Mouse (Mus musculus) midbrain, postnatal 0 days (tissue): ENCODE results near the gene Gpr174. TPM values are rescaled to one million over a fixed set of nuclear protein-coding genes. Genes with fewer than 3 reads are reported as not detected.
"Not testable (repeated sequence)": the region's sequence is repeated elsewhere in the genome, so short reads cannot be mapped to it uniquely, and the experiment has no call there.

ENCODE experiments used
- ATAC-seq: fragments of 200-750 bp; cut with Nextera tagmentation; 2 replicates; pipeline ENCODE4 v1.8.0; 2017; ENCODE audit warnings: moderate number of reproducible peaks, mild to moderate bottlenecking, moderate TSS enrichment, moderate library complexity; ENCODE audit not compliant: low FRiP score
- DNase-seq: peaks from one replicate; pipeline ENCODE4 v3.0.0-alpha.2; 2015; ENCODE audit warnings: low spot score
- H3K27ac ChIP-seq: fragments of 300-500 bp; sonication (generic); 2 replicates; pipeline ENCODE4 v1.5.1; 2014; ENCODE audit warnings: low read depth, mild to moderate bottlenecking, low read length, mixed read lengths
- H3K27me3 ChIP-seq: fragments of 300-500 bp; sonication (generic); 2 replicates; pipeline ENCODE4 v1.6.1; 2014; ENCODE audit warnings: low read length, control low read depth, mixed read lengths; ENCODE audit not compliant: insufficient read depth
- H3K36me3 ChIP-seq: fragments of 300-500 bp; sonication (generic); 2 replicates; pipeline ENCODE4 v1.6.1; 2014; ENCODE audit warnings: low read length, control low read depth, mixed read lengths; ENCODE audit not compliant: insufficient read depth
- H3K4me1 ChIP-seq: fragments of 300-500 bp; sonication (generic); 2 replicates; pipeline ENCODE4 v1.6.1; 2014; ENCODE audit warnings: mild to moderate bottlenecking, control low read depth, antibody characterized with exemption, low read length, mixed read lengths; ENCODE audit not compliant: insufficient read depth
- H3K4me2 ChIP-seq: fragments of 300-500 bp; sonication (generic); 2 replicates; pipeline ENCODE4 v1.6.1; 2014; ENCODE audit warnings: low read depth, mild to moderate bottlenecking, low read length, mixed read lengths; ENCODE audit not compliant: poor library complexity, severe bottlenecking
- H3K4me3 ChIP-seq: fragments of 300-500 bp; sonication (generic); 2 replicates; pipeline ENCODE4 v1.5.1; 2014; ENCODE audit warnings: low read depth, mild to moderate bottlenecking, low read length, moderate library complexity
- H3K9ac ChIP-seq: fragments of 300-500 bp; sonication (generic); replicated peaks from 2 replicates; pipeline ENCODE4 v1.6.1; 2014; ENCODE audit warnings: mild to moderate bottlenecking, low read length, moderate library complexity, mixed read lengths; ENCODE audit not compliant: poor library complexity, severe bottlenecking
- H3K9me3 ChIP-seq: fragments of 300-500 bp; sonication (generic); 2 replicates; pipeline ENCODE4 v1.6.1; 2016; ENCODE audit warnings: low read length, control low read depth
- CTCF ChIP-seq: IDR thresholded peaks from 2 replicates; pipeline ENCODE4 v1.5.1; 2016; ENCODE audit warnings: antibody characterized with exemption, mild to moderate bottlenecking
- WGBS: fragments of 180-500 bp; shearing (Covaris S2); extraction: QIAGEN DNeasy Blood & Tissue Kit; methylation state at CpG from one replicate; pipeline ENCODE4 v1.1.7; 2014; 5-methylcytosine and 5-hydroxymethylcytosine counted together
- polyA plus RNA-seq: library from polyadenylated mRNA; unstranded; fragments of >200 nt; fragmentation: Nextera tagmentation; extraction: Ambion mirVana; gene quantifications from 2 replicates; pipeline ENCODE4 v1.2.1, GENCODE M21; 2015
- total RNA-seq: library from RNA; depleted of rRNA; stranded (reverse); fragments of >200 nt; gene quantifications from 2 replicates; pipeline ENCODE4 v1.2.3, GENCODE M21; 2014

Gene Gpr174
- total and polyA plus RNA-seq, 2 experiments from 2014 or later = 0.05 TPM; not detected in 1

GRCm38 (mm10) chrX:107250390-107250789, 5.3 kb upstream of the Gpr174 start:
- Histone ChIP-seq H3K27me3 (no peaks in the 10 kb centered on the region), H3K36me3 (no peaks in the 10 kb centered on the region), H3K9me3 (no peaks in the 10 kb centered on the region), H3K4me1 (no peaks in the 10 kb centered on the region), H3K9ac (no peak overlapping the region), H3K4me3 (no peak overlapping the region), H3K4me2 (no peak overlapping the region), H3K27ac (no peak overlapping the region)
- no peak for TF ChIP-seq CTCF
- ATAC-seq (no peak), DNase-seq (no peak)
- 86% methylated on average over 2 of the region's 2 CpGs for WGBS

- 34% methylated on average over 1 of the region's 1 CpGs for WGBS
- Histone ChIP-seq H3K36me3 (no peaks in the 10 kb centered on the region), H3K4me2 (no peak overlapping the region), H3K27me3 (no peaks in the 10 kb centered on the region), H3K4me1 (no peaks in the 10 kb centered on the region), H3K4me3 (no peak overlapping the region), H3K27ac (no peak overlapping the region), H3K9me3 (no peaks in the 10 kb centered on the region), H3K9ac (no peak overlapping the region)
- TF ChIP-seq CTCF = no peak
- ATAC-seq = no peak
- no peak for DNase-seq
Observed at GRCm38 (mm10) chrX:107264619-107265018, 8.9 kb downstream of the Gpr174 start.

- H3K9ac ChIP-seq = no peak overlapping the region
Observed at GRCm38 (mm10) chrX:107277606-107278005, 21.9 kb downstream of the Gpr174 start.

GRCm38 (mm10) chrX:107284211-107284610, 28.5 kb downstream of the Gpr174 start:
- no peak for TF ChIP-seq CTCF
- Histone ChIP-seq H3K4me3 (no peak overlapping the region), H3K4me1 (no peaks in the 10 kb centered on the region), H3K27me3 (no peaks in the 10 kb centered on the region), H3K9me3 (no peaks in the 10 kb centered on the region), H3K4me2 (no peak overlapping the region), H3K36me3 (no peaks in the 10 kb centered on the region), H3K27ac (no peak overlapping the region), H3K9ac (no peak overlapping the region)
- DNase-seq (no peak), ATAC-seq (no peak)
- 80% methylated on average over 4 of the region's 4 CpGs for WGBS

More at GRCm38 (mm10) chrX:107277606-107278005, 21.9 kb downstream of the Gpr174 start:
- Histone ChIP-seq H3K4me3 (no peak overlapping the region), H3K4me2 (no peak overlapping the region), H3K27me3 (no peaks in the 10 kb centered on the region), H3K36me3 (no peaks in the 10 kb centered on the region), H3K9me3 (no peaks in the 10 kb centered on the region), H3K4me1 (no peaks in the 10 kb centered on the region), H3K27ac (no peak overlapping the region)
- no peak for DNase-seq
- TF ChIP-seq CTCF = no peak
- no peak for ATAC-seq
- 58% methylated on average over 2 of the region's 2 CpGs for WGBS

- not testable (repeated sequence) for H3K4me1 ChIP-seq, H3K4me2 ChIP-seq, H3K4me3 ChIP-seq, DNase-seq, H3K27ac ChIP-seq, H3K27me3 ChIP-seq, H3K9me3 ChIP-seq, ATAC-seq, H3K9ac ChIP-seq, H3K36me3 ChIP-seq
- 82% methylated on average over 6 of the region's 6 CpGs for WGBS
Observed at GRCm38 (mm10) chrX:107297861-107298260, 42.2 kb downstream of the Gpr174 start.

GRCm38 (mm10) chrX:107298761-107299160, 43.1 kb downstream of the Gpr174 start:
- H3K27ac ChIP-seq = no peak overlapping the region
- H3K4me3 ChIP-seq = no peak overlapping the region
- no peak overlapping the region for H3K4me2 ChIP-seq
- H3K4me1 ChIP-seq = no peaks in the 10 kb centered on the region
- H3K9me3 ChIP-seq = no peaks in the 10 kb centered on the region
- TF ChIP-seq CTCF = no peak
- no peaks in the 10 kb centered on the region for H3K27me3 ChIP-seq
- no peak for ATAC-seq
- DNase-seq = no peak
- H3K9ac ChIP-seq = no peak overlapping the region
- no peaks in the 10 kb centered on the region for H3K36me3 ChIP-seq
